Mouse (Mus musculus): ENCODE measurements around the gene B2m.

GRCm38 (mm10) chr2:122172188-122172587 lies 24.7 kb downstream of the B2m start:
- TF ChIP-seq CTCF (IDR thresholded peaks at IDR 0.05; ENCODE audit: low read depth), result no peak
- no peak for TF ChIP-seq EP300 (IDR thresholded peaks at IDR 0.05; ENCODE audit: low read depth)
